Mouse (Mus musculus) bone marrow macrophage, adult 2 months (primary cell): ENCODE data around the gene Kmt2c. TPM values are rescaled to one million over a fixed set of nuclear protein-coding genes. Genes with fewer than 3 reads are reported as not detected.

Experiments used
- H3K27ac ChIP-seq: 2 replicates; pipeline ENCODE4 v1.5.1; 2012; ENCODE audit warnings: low read depth, low read length; ENCODE audit not compliant: insufficient read depth
- H3K4me1 ChIP-seq: 2 replicates; pipeline ENCODE4 v1.6.1; 2012; ENCODE audit warnings: low read length; ENCODE audit not compliant: control insufficient read depth, insufficient read depth
- H3K4me3 ChIP-seq: 2 replicates; pipeline ENCODE4 v1.5.1; 2012; ENCODE audit warnings: mild to moderate bottlenecking, low read length, moderate library complexity; ENCODE audit not compliant: insufficient read depth
- CTCF ChIP-seq: IDR thresholded peaks from 2 replicates; pipeline ENCODE4 v1.5.1; 2012; ENCODE audit warnings: low read depth, mild to moderate bottlenecking, low read length, moderate library complexity
- POLR2A ChIP-seq: IDR thresholded peaks from 2 replicates; pipeline ENCODE4 v1.6.1; 2012; ENCODE audit warnings: mild to moderate bottlenecking, low read depth, low read length, borderline replicate concordance
- polyA plus RNA-seq: library from polyadenylated mRNA; stranded (reverse); fragments of >200 nt; gene quantifications from 2 replicates; pipeline ENCODE4 v1.2.4, GENCODE M21; 2012; ENCODE audit not compliant: missing spikeins, insufficient read depth, insufficient read length

Kmt2c gene
- polyA plus RNA-seq, 1 experiment = 38.9 TPM

DNA sequence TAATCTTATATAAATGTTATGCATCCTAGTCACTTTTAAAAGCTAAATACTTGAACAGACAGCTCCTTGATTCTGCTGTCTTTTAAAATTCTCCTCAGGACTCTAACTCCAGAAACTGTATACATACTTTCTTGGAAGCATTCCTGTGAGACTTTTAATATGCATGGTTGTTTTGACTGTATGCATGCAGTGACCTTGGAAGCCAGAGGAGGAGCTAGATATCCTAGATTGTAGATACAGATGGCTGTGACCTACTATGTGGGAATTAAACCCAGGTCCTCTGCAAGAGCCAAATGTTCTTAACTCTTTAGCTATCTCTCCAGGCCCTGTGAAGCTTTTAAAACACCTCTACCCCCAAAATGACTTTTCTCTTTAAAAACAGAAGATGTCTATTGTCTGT is 83.2 kb downstream of the Kmt2c start:
- H3K4me1 ChIP-seq = no peaks in the 10 kb centered on the region
- no peak overlapping the region for H3K4me3 ChIP-seq
- no peak overlapping the region for H3K27ac ChIP-seq
- TF ChIP-seq CTCF = no peak
- no peak for TF ChIP-seq POLR2A

DNA sequence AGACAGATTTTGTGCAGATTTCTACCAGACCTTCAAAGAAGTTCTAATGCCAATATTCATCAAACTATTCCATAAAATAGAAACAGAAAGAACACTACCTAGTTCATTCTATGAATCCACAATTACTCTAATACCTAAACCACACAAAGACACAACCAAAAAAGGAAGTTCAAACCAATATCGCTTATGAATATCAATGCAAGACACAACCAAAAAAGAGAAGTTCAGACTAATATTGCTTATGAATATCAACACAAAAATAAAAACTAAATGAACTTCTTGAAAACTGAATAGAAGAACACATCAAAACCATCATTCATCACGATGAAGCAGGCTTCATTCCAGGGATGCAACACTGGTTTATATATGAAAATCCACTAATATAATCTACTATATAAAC is 101.9 kb downstream of the Kmt2c start:
- TF ChIP-seq POLR2A (no peak), CTCF (no peak)
- Histone ChIP-seq H3K27ac (no peak overlapping the region), H3K4me1 (no peaks in the 10 kb centered on the region), H3K4me3 (no peak overlapping the region)

DNA sequence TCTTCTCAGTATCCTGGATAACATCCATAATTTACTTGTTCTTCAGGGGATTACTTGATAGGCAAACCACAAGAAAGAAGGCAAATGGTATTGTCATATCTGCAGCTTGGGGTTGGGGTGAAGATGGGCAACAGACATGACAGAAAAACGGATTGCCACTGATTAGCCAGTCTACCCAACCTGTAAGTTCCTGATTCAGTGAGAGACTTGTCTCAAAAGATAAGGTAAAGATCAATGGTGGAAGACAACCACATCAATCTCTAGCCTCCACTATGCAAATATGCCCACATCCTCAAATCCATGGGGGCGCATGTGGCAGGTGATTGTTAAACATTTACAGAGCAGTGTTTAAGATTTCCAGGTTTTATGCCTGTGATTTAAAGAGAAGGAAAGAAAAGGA is 105.9 kb downstream of the Kmt2c start:
- Histone ChIP-seq H3K27ac (no peak overlapping the region), H3K4me3 (no peak overlapping the region), H3K4me1 (no peaks in the 10 kb centered on the region)
- TF ChIP-seq POLR2A = no peak
- no peak for TF ChIP-seq CTCF

DNA sequence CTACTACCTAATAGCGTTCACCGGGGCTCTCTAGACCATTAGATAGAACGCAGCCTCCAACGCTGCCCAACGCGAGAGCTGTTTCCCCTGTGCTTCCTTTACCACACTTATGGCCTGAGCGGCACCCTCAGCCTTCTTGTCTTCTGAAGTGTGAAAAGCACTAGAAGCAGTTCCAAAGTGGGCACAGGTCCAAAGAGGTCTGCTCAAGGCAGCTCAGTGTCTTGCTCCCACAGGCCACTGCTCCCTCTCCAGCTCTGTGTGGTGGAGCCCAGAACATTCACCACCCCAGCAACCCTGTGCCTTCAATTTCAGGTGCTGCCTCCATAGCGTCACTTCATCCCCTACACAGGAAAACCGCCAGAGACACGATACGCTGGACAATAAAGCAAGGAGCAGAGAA is 115.0 kb downstream of the Kmt2c start:
- Histone ChIP-seq H3K27ac (no peak overlapping the region), H3K4me1 (peaks cover 3% of the 10 kb centered on the region), H3K4me3 (no peak overlapping the region)
- TF ChIP-seq POLR2A (no peak), CTCF (no peak)

DNA sequence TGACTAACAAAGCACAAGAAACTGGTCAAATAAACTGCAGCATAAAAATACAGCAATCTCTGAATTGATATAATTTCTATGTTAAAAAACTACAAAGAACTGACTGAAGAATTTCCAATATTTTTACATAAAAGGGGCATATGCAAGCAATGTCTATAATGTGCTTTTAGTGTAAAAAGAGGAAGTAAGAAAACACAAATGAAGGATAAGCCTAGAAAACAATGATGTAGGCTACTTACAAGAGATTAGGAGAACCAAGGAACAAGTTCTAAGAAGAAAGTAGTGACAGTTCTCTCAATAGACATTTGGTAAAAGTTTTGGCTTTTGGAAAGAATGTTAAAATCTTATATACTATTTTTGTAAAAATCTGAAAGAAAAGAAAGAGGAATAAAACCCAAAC is 119.4 kb downstream of the Kmt2c start:
- TF ChIP-seq POLR2A = no peak
- no peak for TF ChIP-seq CTCF
- Histone ChIP-seq H3K27ac (no peak overlapping the region), H3K4me1 (peaks cover 8% of the 10 kb centered on the region), H3K4me3 (no peak overlapping the region)

DNA sequence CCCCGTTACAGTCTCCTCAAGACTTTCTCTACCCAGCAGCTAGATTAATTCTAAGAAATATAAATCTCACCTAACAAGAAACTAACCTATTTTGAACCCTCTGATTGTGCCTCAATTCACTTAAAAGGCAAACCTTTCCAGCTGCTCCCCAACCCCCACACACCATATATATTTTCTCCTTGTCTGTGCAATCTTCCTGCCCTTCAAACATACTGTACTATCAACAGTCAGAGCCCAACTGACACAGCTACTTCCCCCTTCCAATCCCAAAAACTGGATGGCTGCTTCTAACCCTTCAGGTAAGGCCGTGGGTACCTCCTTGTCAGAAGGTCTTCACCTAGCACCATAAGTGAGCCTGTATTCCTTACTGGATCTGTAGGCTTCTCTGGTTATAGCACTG is 130.2 kb downstream of the Kmt2c start:
- Histone ChIP-seq H3K4me3 (no peak overlapping the region), H3K4me1 (no peaks in the 10 kb centered on the region), H3K27ac (no peak overlapping the region)
- TF ChIP-seq POLR2A (no peak), CTCF (no peak)

DNA sequence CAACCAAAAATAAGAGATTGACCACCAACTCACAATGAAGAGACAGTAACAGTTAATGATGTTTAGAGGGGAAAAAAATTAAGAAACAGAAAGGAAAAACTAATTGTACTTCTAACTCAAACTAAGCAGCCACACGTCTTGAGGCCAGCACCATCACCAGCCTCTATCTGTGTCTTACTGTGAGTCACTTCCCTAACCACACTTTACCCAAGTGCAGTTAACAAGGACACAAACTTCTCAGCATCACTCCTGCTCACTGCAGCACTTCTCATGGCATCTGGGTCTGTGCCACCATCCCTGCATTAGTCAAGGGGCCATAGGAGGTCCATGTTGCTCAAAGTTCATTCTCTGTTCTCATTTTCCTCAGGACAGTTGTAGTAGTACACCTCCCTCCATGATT is 131.5 kb downstream of the Kmt2c start:
- Histone ChIP-seq H3K4me1 (no peaks in the 10 kb centered on the region), H3K4me3 (no peak overlapping the region), H3K27ac (no peak overlapping the region)
- no peak for TF ChIP-seq POLR2A
- TF ChIP-seq CTCF = no peak

DNA sequence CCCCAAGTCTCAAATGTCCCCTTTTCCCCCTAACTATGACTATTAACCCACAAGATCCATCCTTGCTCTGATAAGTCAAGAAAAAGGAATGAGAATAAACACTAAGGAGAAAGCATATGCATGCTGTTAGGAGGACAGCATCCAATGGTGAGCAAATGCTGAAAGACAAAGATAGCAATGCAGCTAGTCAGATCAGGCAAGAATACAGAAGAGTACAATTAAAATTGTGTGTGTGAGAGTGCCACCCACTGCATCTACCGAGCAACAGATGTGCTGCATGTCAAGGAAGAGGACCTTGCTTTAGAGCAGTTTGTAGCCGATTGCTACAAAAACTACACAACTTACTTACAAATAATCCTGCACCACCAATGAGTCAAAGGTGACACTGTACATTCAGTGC is 145.1 kb downstream of the Kmt2c start:
- H3K4me1 ChIP-seq = no peaks in the 10 kb centered on the region
- no peak for TF ChIP-seq POLR2A
- TF ChIP-seq CTCF = no peak
- no peak overlapping the region for H3K27ac ChIP-seq
- H3K4me3 ChIP-seq = no peak overlapping the region

DNA sequence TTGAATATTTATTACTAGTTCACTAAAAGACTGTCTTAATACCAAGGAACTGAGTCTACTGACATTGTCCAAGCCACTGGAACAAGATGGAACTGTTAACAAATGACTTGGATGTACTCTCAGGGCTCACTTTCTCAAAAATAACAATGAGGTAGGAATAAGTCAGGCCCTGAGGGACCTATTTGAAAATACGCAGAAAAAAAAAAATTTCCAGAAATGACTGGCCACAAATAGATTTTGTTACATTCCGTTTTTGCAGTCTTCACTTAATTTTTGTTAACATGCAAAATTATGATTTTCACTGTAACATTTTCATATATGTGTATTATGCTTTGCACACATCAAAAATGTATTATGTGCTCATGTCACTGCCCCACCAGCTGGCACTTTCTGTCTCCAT is 167.3 kb downstream of the Kmt2c start:
- Histone ChIP-seq H3K4me1 (no peaks in the 10 kb centered on the region), H3K27ac (no peak overlapping the region), H3K4me3 (no peak overlapping the region)
- TF ChIP-seq CTCF = no peak
- TF ChIP-seq POLR2A = no peak

DNA sequence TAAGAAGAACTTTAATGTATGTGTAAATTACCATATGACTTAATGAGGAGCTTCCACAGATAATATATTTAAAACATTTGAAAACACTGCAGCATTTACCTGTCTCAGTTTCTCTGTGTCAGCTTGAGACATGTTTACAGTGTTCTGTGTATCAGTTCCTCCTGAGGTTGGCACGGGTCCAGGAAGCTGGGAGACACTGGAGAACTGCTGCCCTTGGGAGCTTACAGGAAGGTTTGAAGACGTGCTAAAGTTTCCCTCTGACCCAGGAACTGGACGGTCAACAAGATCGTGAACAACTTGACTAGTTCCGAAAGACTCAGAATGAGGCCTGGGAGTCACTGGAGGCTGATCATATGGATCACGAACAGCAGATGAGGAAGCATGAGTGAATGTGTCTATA is 184.7 kb downstream of the Kmt2c start:
- Histone ChIP-seq H3K27ac (no peak overlapping the region), H3K4me1 (peaks cover 7% of the 10 kb centered on the region), H3K4me3 (no peak overlapping the region)
- TF ChIP-seq CTCF (no peak), POLR2A (no peak)

DNA sequence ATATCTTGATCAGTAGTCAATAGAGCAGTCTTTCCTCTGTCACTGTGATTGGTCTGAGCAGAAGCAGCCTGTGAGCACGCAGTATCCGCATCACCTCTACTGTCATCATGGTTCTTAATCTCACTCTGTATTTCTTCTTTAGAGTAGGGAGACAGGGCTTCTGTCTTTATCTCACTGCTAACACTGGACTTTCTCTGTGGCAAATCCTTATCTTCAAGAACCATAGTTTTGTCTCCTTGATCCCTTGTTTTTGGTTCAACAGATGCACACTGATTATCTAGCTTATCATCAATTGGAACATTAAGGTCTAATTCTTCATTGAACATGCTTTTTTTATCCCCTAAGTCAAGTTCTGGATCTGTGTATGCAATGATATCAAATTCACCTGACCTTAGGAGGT is 188.4 kb downstream of the Kmt2c start:
- Histone ChIP-seq H3K4me1 (no peaks in the 10 kb centered on the region), H3K27ac (no peak overlapping the region), H3K4me3 (no peak overlapping the region)
- no peak for TF ChIP-seq POLR2A
- no peak for TF ChIP-seq CTCF

DNA sequence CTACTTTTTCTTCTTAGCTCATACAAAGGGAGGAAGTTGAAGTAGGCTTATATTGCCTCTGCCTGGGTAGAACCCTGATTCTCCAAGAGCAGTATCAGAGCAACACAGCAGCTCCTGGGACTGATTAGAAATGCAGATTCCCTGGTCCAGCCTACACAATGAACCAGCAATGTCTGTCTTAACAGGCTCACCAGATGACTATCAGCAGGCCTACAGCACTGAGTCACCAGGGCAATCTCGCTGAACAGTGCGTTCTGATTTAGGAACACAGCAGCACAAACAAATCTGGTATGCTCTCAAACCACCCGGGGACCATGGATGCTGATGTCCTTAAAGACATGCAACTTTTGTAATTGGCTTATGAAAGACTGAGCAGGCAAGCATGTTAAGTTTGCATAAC is 201.8 kb downstream of the Kmt2c start:
- peaks cover 26% of the 10 kb centered on the region for H3K4me1 ChIP-seq
- no peak overlapping the region for H3K27ac ChIP-seq
- no peak overlapping the region for H3K4me3 ChIP-seq
- TF ChIP-seq POLR2A = no peak
- no peak for TF ChIP-seq CTCF
